Mouse (Mus musculus) CH12.LX (cell line): Measurements from ENCODE around the gene Slc47a1. TPM values are rescaled to one million over a fixed set of nuclear protein-coding genes. Genes with fewer than 3 reads are reported as not detected.
"Not testable (repeated sequence)": the region's sequence is repeated elsewhere in the genome, so short reads cannot be mapped to it uniquely, and the experiment has no call there.

Experiments
- DNase-seq: peaks from one replicate; pipeline ENCODE4 v3.0.0-alpha.2; 2013; ENCODE audit errors: extremely low read depth
- H3K27ac ChIP-seq: 2 replicates; pipeline ENCODE4 v1.5.1; 2012; ENCODE audit warnings: low read depth, mild to moderate bottlenecking, control low read depth, moderate library complexity; ENCODE audit not compliant: insufficient read depth
- H3K27me3 ChIP-seq: replicated peaks from 2 replicates; pipeline ENCODE3; 2012; ENCODE audit warnings: inconsistent platforms
- H3K36me3 ChIP-seq, 2 experiments: replicated peaks in 1 of 2; 2 replicates each; pipeline versions ENCODE3 to v1.6.1; 2012; ENCODE audit warnings: inconsistent platforms in 1 of 2, low read length in 1 of 2, mild to moderate bottlenecking in 1 of 2, mixed read lengths in 1 of 2, moderate library complexity in 1 of 2; ENCODE audit not compliant: control insufficient read depth in 1 of 2, insufficient read depth in 1 of 2
- H3K4me1 ChIP-seq, 2 experiments: 2 replicates each; pipeline ENCODE4 v1.6.1; 2012; ENCODE audit warnings: inconsistent platforms in 1 of 2, moderate library complexity in 1 of 2; ENCODE audit not compliant: insufficient read depth in 2 of 2, control insufficient read depth in 1 of 2
- H3K4me2 ChIP-seq: 2 replicates; pipeline ENCODE4 v1.6.1; 2012; ENCODE audit warnings: low read depth, mild to moderate bottlenecking, control low read depth; ENCODE audit not compliant: poor library complexity, insufficient read depth, severe bottlenecking
- H3K4me3 ChIP-seq, 3 experiments: fragments of 150-350 bp in 1 of 3; sonication (generic) in 1 of 3; replicated peaks in 1 of 3; 2 replicates each; pipeline versions ENCODE3 to v1.5.1; 2011 to 2012; ENCODE audit warnings: low read depth in 2 of 3, low read length in 2 of 3, mild to moderate bottlenecking in 2 of 3, moderate library complexity in 2 of 3, control low read depth in 1 of 3, improper control_type of control experiment in 1 of 3, inconsistent platforms in 1 of 3, mixed read lengths in 1 of 3; ENCODE audit not compliant: poor library complexity in 1 of 3
- H3K79me2 ChIP-seq: replicated peaks from 2 replicates; pipeline ENCODE4 v1.6.1; 2012; ENCODE audit warnings: mild to moderate bottlenecking, moderate library complexity; ENCODE audit not compliant: control insufficient read depth, poor library complexity, insufficient read depth, severe bottlenecking; ENCODE audit errors: extremely low read depth
- H3K9ac ChIP-seq: 2 replicates; pipeline ENCODE4 v1.6.1; 2012; ENCODE audit warnings: low read depth, mild to moderate bottlenecking, control low read depth, moderate library complexity; ENCODE audit not compliant: insufficient read depth
- H3K9me3 ChIP-seq: replicated peaks from 2 replicates; pipeline ENCODE3; 2012; ENCODE audit warnings: low read length, inconsistent platforms, mixed read lengths
- BHLHE40 ChIP-seq: IDR thresholded peaks from 2 replicates; pipeline ENCODE4 v1.6.1; 2011; ENCODE audit warnings: mild to moderate bottlenecking, low read depth, low read length, improper control_type of control experiment
- CTCF ChIP-seq, 2 experiments: IDR thresholded peaks in 1 of 2; conservative IDR thresholded peaks in 1 of 2; 2 replicates each; pipeline ENCODE4 v1.5.1; 2011 to 2012; ENCODE audit warnings: low read depth in 2 of 2, low read length in 2 of 2, improper control_type of control experiment in 1 of 2, inconsistent platforms in 1 of 2, mild to moderate bottlenecking in 1 of 2, moderate library complexity in 1 of 2
- ELF1 ChIP-seq: IDR thresholded peaks from 2 replicates; pipeline ENCODE4 v1.6.1; 2014; ENCODE audit warnings: low read depth, mild to moderate bottlenecking, inconsistent platforms, low read length, improper control_type of control experiment
- MAZ ChIP-seq: IDR thresholded peaks from 2 replicates; pipeline ENCODE4 v1.6.1; 2012; ENCODE audit warnings: low read depth, mild to moderate bottlenecking, inconsistent platforms, low read length, improper control_type of control experiment, moderate library complexity
- NELFE ChIP-seq: IDR thresholded peaks from 2 replicates; pipeline ENCODE4 v1.6.1; 2011; ENCODE audit warnings: low read depth, low read length, improper control_type of control experiment
- NRF1 ChIP-seq: IDR thresholded peaks from 2 replicates; pipeline ENCODE4 v1.6.1; 2014; ENCODE audit warnings: low read depth, mild to moderate bottlenecking, inconsistent platforms, low read length, improper control_type of control experiment, moderate library complexity
- POLR2A ChIP-seq: IDR thresholded peaks from 2 replicates; pipeline ENCODE4 v1.6.1; 2011; ENCODE audit warnings: low read depth, mild to moderate bottlenecking, improper control_type of control experiment, low read length
- POLR2AphosphoS2 ChIP-seq: IDR thresholded peaks from 2 replicates; pipeline ENCODE4 v1.6.1; 2011; ENCODE audit warnings: low read depth, low read length, improper control_type of control experiment
- RAD21 ChIP-seq: IDR thresholded peaks from 2 replicates; pipeline ENCODE4 v1.6.1; 2011; ENCODE audit warnings: low read depth, mild to moderate bottlenecking, low read length, improper control_type of control experiment, moderate library complexity
- SMC3 ChIP-seq: IDR thresholded peaks from 2 replicates; pipeline ENCODE4 v1.6.1; 2011; ENCODE audit warnings: low read depth, low read length, improper control_type of control experiment
- TBP ChIP-seq: conservative IDR thresholded peaks from 2 replicates; pipeline ENCODE4 v1.6.1; 2011; ENCODE audit warnings: low read depth, low read length, improper control_type of control experiment
- TCF12 ChIP-seq: IDR thresholded peaks from 2 replicates; pipeline ENCODE4 v1.6.1; 2014; ENCODE audit warnings: low read depth, mild to moderate bottlenecking, inconsistent platforms, low read length, improper control_type of control experiment
- UBTF ChIP-seq: IDR thresholded peaks from 2 replicates; pipeline ENCODE4 v1.6.1; 2012; ENCODE audit warnings: low read depth, mild to moderate bottlenecking, inconsistent platforms, low read length, improper control_type of control experiment, moderate library complexity
- ZC3H11A ChIP-seq: IDR thresholded peaks from 2 replicates; pipeline ENCODE4 v1.6.1; 2012; ENCODE audit warnings: low read depth, mild to moderate bottlenecking, inconsistent platforms, low read length, improper control_type of control experiment
- ZMIZ1 ChIP-seq: IDR thresholded peaks from 2 replicates; pipeline ENCODE4 v1.6.1; 2012; ENCODE audit warnings: low read depth, mild to moderate bottlenecking, inconsistent platforms, low read length, improper control_type of control experiment
- ZNF384 ChIP-seq: IDR thresholded peaks from 2 replicates; pipeline ENCODE4 v1.6.1; 2012; ENCODE audit warnings: low read depth, low read length, improper control_type of control experiment, inconsistent platforms
- dilution Hi-C: fragments of 300-500 bp; cut with MboI; formaldehyde crosslinking; loops from 2 replicates; pipeline ENCODE4 v1.14.3; 2020; ENCODE audit warnings: low sequenced_read_pairs; ENCODE audit not compliant: extremely low pct_unique_long_range_greater_than_20kb, extremely low pct_ligation_motif_present
- in situ Hi-C: fragments of 300-500 bp; cut with MboI; formaldehyde crosslinking; loops from 3 replicates; pipeline ENCODE4 v1.14.3; 2019; ENCODE audit warnings: low sequenced_read_pairs, low pct_ligation_motif_present, low pct_unique_long_range_greater_than_20kb, mixed read lengths
- polyA plus RNA-seq: library from polyadenylated mRNA; unstranded; fragments of >175 nt; gene quantifications from 2 replicates; pipeline ENCODE4 v1.2.1, GENCODE M21; 2012; ENCODE audit warnings: low read depth; ENCODE audit not compliant: insufficient read length
- total RNA-seq, 2 experiments: library from RNA; depleted of rRNA; stranded (reverse); fragments of 300-350 nt in 1 of 2; fragments of >200 nt in 1 of 2; gene quantifications; 2 replicates each; pipeline ENCODE4 v1.2.3; 2012 to 2014

Slc47a1 gene
- total and polyA plus RNA-seq, 3 experiments, result 24.3 to 46.4 (median 29.3) TPM

DNA sequence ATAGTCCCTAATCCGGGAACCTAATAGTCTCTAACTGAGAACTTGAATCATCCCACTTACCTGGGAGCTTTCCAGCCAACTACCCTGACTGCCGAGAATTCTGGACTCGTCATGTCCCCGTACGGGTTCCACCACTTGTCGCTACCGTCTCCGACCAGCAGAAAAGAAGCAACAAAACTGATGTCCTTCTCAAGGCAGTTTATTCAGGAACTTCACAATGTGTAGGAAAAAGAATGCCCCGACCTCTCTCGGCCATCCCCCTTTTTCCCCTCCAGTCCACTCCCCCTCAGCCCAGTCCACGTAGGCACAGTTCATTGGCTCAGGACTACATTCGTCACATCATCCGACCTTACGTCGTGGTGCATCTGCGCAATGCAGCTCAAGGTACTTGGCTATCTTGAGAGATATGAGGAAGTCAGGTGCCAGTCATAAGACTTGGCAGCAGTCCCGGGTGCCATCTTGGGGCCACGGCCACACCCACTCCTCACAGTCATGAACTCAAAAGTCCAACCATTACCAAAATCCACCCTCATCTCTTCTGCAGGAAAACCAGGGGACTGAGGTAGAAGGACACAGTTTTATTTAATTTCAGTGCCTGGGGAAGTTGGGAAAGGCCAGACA, 19.4 kb upstream of the Slc47a1 start:
- DNase-seq, result peak; percentile 83
- H3K27ac ChIP-seq, result peak overlapping the region; percentile 78
- H3K4me3 ChIP-seq, result peak overlapping the region; percentile 56 to 92 (median 63)
- TF ChIP-seq NRF1, result peak; percentile 74
- peak; percentile 82 for TF ChIP-seq ZMIZ1
- TF ChIP-seq ELF1, result peak; percentile 31
- TF ChIP-seq TBP, result peak; percentile 91
- TF ChIP-seq BHLHE40, result peak; percentile 81
- TF ChIP-seq NELFE, result peak; percentile 88
- peak; percentile 87 for TF ChIP-seq TCF12
- TF ChIP-seq POLR2A, result peak; percentile 81
- TF ChIP-seq, all 38 proteins: peak for 8; not testable (repeated sequence) for 30
- dilution Hi-C loops, H3K9me3 ChIP-seq, in situ Hi-C loops, H3K36me3 ChIP-seq, H3K27me3 ChIP-seq: not testable (repeated sequence)
- Histone ChIP-seq H3K4me2 (peak overlapping the region; percentile 39), H3K4me1 (peaks cover 4 to 12% of the 10 kb centered on the region in 2 experiments; a peak in 3 of 4 replicates), H3K9ac (peak overlapping the region; percentile 98), H3K79me2 (peaks cover 39% of the 10 kb centered on the region)

DNA sequence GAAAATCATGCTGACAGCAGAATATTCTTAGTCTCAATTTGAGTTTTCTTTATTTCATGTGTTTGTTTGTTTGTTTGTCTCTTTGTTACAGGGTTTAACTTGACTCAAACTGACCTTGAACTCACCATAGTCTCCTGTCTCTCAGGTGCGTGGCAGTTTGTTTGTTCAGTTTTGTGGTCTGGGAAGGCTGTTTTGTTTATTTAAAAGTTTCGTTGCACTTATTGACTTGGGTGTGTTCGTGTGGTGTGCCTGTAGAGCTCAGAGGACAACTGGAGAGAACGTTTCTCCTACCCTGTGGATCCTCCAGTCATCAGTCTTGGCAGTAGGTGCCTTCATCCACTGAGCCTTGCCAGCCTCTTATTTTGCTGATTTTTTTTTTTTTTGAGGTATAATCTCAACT, 10.8 kb upstream of the Slc47a1 start:
- dilution Hi-C loops (no loop called here), in situ Hi-C loops (no loop called here)
- H3K9ac ChIP-seq, result no peak overlapping the region
- no peak for DNase-seq
- H3K36me3 ChIP-seq, result peaks cover 59 to 66% of the 10 kb centered on the region in 2 experiments
- no peak overlapping the region for H3K4me2 ChIP-seq
- H3K4me3 ChIP-seq, result no peak overlapping the region
- TF ChIP-seq ZC3H11A (no peak), POLR2AphosphoS2 (peak; percentile 6; the same call in 1 of the 2 replicates), ZNF384 (0 out of 2 replicates have a peak, but pooled peaks have one; percentile 1)
- H3K9me3 ChIP-seq, result peaks cover 2% of the 10 kb centered on the region
- peaks cover 4 to 56% of the 10 kb centered on the region in 2 experiments for H3K4me1 ChIP-seq
- H3K27ac ChIP-seq, result no peak overlapping the region
- H3K79me2 ChIP-seq, result peaks cover 36% of the 10 kb centered on the region
- H3K27me3 ChIP-seq, result no peaks in the 10 kb centered on the region

DNA sequence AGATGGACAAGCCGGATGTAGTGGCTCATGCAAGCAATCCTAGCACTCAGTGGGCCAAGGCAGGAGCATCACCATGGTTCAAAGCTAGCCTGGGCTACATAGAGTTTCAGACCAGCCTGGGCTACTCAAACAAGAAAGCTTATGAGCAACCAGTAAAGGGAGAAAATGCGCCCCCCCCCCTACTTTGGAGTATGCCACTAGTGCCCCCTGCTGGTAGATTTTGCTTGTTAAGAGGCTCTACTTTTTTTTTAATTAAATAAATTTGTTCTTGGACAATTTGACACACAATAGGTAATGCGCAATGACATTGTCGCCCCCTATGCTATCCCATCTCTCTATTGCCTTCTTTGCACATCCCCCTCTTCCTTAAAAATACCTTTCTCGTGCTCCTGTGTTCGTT, 9.9 kb upstream of the Slc47a1 start:
- Histone ChIP-seq H3K79me2 (peaks cover 33% of the 10 kb centered on the region), H3K4me3 (no peak overlapping the region), H3K4me1 (peaks cover 4 to 56% of the 10 kb centered on the region in 2 experiments), H3K36me3 (peaks cover 68 to 75% of the 10 kb centered on the region in 2 experiments), H3K9ac (no peak overlapping the region), H3K27ac (no peak overlapping the region), H3K9me3 (peaks cover 6% of the 10 kb centered on the region), H3K27me3 (no peaks in the 10 kb centered on the region), H3K4me2 (no peak overlapping the region)
- dilution Hi-C loops (no loop called here), in situ Hi-C loops (no loop called here)
- DNase-seq, result peak; percentile 66
- TF ChIP-seq NRF1, result no peak
- TF ChIP-seq NELFE, result 0 out of 2 replicates have a peak, but pooled peaks have one; percentile 18
- TF ChIP-seq ZNF384, result peak; percentile 82
- TF ChIP-seq RAD21, result peak; percentile 55
- TF ChIP-seq UBTF, result no peak
- peak in 1 of 2 experiments; percentile 71; a peak in 3 of 4 replicates for TF ChIP-seq CTCF (conservative IDR thresholded peaks at IDR 0.05 in 1 of 2, IDR thresholded peaks at IDR 0.05 in 1 of 2; ENCODE audit: low read depth in 2 of 2, low read length in 2 of 2)
- 0 out of 2 replicates have a peak, but pooled peaks have one; percentile 7 for TF ChIP-seq ZMIZ1
- peak; percentile 84 for TF ChIP-seq MAZ
- peak; percentile 3; the same call in 1 of the 2 replicates for TF ChIP-seq POLR2AphosphoS2
- peak; percentile 63 for TF ChIP-seq SMC3
